Comparison of ENCODE assay signal across 9 mouse cellular contexts in the genomic region with DNA sequence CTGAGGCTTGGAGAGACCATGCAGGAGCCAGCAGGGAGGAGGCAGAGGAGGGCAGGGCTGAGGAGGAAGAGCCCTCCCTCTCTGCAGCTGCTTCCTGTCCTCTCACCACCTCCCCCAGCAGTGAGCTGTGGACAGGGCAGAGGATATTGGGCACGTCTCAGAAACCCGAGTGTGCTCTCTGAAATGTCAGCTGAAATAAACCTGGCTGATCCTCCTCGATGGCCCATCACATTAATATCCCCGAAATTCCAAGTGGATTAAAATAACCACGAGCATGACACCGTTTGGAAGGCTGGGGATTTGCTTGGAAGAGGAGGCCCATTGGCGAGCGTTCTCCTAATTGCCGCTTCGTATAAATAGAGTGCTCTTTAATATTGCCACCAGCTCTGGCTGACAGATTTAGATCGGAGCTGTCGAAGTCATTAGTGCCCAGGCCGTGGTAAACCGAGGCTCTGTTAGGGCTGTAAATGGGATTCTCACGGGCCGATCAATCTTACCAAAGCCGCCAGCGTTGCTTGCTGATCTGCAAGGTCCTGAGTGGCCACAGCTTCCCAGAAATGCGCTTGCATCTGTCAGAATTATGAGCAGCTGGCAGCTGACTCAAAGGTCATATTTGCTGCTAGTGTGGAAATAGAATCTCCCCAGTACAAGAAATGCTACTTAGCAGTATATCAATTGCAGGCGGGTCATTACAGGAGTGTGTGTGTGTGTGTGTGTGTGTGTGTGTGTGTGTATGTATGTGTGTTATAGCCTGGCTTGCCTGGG.
DNase-seq lines count a peak whose midpoint lies in the region; ATAC-seq lines count a peak whose summit lies in the region.
"Had no signal": no experiment of that assay in that cellular context is flagged by ENCODE, and none has a peak within 500 bp of the region (broad histone marks: within the 10 kb centered on the region; RNA-seq: fewer than 3 reads in every experiment).

No protein-coding gene starts in this region.

- H3K27ac ChIP-seq in heart, embryonic 12.5 days (ENCODE audit: poor library complexity, severe bottlenecking), result no peak overlapping the region

- peaks cover 4% of the 10 kb centered on the region for H3K4me1 ChIP-seq in megakaryocyte, embryonic 14.5 days
- H3K4me1 ChIP-seq in heart, embryonic 12.5 days (replicated peaks), result peaks cover 9% of the 10 kb centered on the region; the same call in 1 of the 2 replicates

- peak overlapping the region; percentile 50 for H3K4me3 ChIP-seq in megakaryocyte, embryonic 14.5 days (replicated peaks)
- no peak overlapping the region for H3K4me3 ChIP-seq in heart, embryonic 12.5 days

- WGBS in heart, embryonic 12.5 days, result 59% methylated on average over 20 of the region's 20 CpGs

- peaks cover 90% of the 10 kb centered on the region for H3K27me3 ChIP-seq in megakaryocyte, embryonic 14.5 days (replicated peaks)
- 0 out of 2 replicates have a peak, but pooled peaks cover 9% of the 10 kb centered on the region for H3K27me3 ChIP-seq in heart, embryonic 12.5 days (replicated peaks)
- H3K27me3 ChIP-seq: Patski had no signal

- H3K36me3 ChIP-seq in megakaryocyte, embryonic 14.5 days (replicated peaks; ENCODE audit: low read length), result no peaks in the 10 kb centered on the region
- H3K36me3 ChIP-seq in heart, embryonic 12.5 days, result no peaks in the 10 kb centered on the region

- no peak overlapping the region for H3K4me2 ChIP-seq in heart, embryonic 12.5 days

- ATAC-seq in megakaryocyte, adult 5-6 weeks (ENCODE audit: poor library complexity, severe bottlenecking), result no peak
- peak; percentile 48; the same call in 1 of the 2 replicates for ATAC-seq in heart, embryonic 12.5 days (ENCODE audit: insufficient number of reproducible peaks, low FRiP score)
- ATAC-seq: Patski had no signal

- intact Hi-C loops in left cerebral cortex, postnatal 14 days (cut with DNase I), result no loop called here

- H3K9me3 ChIP-seq in megakaryocyte, embryonic 14.5 days, result peaks cover 42% of the 10 kb centered on the region
- H3K9me3 ChIP-seq in heart, embryonic 12.5 days (replicated peaks), result no peaks in the 10 kb centered on the region; the same call in 1 of the 2 replicates

- H3K9ac ChIP-seq in heart, embryonic 12.5 days, result no peak overlapping the region

- peak; percentile 15 to 44 for DNase-seq in kidney, postnatal 25 days
- DNase-seq in skeletal muscle tissue, adult 2 months (ENCODE audit: low read depth, low spot score), result peak; percentile 95
- DNase-seq in cerebellum, adult 11-12 months, result no peak
- DNase-seq in thymus, postnatal 14 days, result no peak
- no peak for DNase-seq in left cerebral cortex, postnatal 14 days (ENCODE audit: low spot score in 2 of 2)

Comparison
In these comparisons a context has a peak if more than half of its experiments do, and no peak if none do; other contexts are left out.
1. DNase-seq: peak in kidney, postnatal 25 days (2 of 2) and skeletal muscle tissue, adult 2 months (single experiment); none in cerebellum, adult 11-12 months (single experiment), thymus, postnatal 14 days (single experiment) and left cerebral cortex, postnatal 14 days (0 of 2).